Mouse (Mus musculus): ENCODE results near the gene Ddx28.

Ddx28 gene

DNA sequence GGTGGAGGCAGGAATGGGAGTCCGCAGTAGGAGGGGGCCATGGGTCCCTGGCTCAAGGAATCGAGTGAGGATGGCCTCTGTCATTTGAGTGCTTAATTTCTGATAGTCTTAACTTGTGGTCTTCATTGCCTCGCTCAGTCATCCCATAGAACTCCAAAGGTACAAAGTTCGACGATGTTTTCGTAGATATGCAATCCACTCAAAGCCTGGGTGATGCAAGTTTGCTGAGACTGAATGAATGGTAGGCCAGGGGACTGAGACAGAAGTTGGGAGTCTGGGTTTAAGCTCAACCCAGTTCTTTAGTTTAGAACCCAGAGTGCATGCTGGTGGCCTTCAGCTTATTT is at the start of gene Ddx28:
TSS of gene Ddx28 (minus strand) at position 240 of the 344 bp plus-strand sequence.
- DNase-seq (ENCODE audit: inconsistent age in 2 of 2, low spot score in 1 of 2), result no peak

DNA sequence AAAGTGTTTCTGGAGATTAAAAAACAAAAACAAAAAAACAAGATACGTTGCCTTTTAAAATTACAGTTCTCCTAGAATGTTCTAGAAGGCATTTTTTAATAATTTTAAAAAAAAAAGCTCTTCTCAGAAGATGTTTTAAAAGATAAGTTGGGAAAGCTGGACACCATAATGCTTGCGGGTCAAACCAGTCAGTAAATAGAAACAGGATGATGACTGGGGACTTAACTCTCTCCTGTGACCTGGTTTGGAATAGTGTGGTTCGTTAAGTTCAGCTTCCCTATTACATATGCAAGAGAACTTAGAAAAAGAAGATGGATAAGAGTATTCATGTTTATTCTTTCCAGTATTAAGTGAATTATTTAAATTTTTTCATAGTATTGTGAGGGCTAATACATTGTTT is 48.8 kb upstream of the Ddx28 start:
- peak in 1 of 2 experiments; percentile 53 for DNase-seq (ENCODE audit: inconsistent age in 2 of 2, low spot score in 1 of 2)

DNA sequence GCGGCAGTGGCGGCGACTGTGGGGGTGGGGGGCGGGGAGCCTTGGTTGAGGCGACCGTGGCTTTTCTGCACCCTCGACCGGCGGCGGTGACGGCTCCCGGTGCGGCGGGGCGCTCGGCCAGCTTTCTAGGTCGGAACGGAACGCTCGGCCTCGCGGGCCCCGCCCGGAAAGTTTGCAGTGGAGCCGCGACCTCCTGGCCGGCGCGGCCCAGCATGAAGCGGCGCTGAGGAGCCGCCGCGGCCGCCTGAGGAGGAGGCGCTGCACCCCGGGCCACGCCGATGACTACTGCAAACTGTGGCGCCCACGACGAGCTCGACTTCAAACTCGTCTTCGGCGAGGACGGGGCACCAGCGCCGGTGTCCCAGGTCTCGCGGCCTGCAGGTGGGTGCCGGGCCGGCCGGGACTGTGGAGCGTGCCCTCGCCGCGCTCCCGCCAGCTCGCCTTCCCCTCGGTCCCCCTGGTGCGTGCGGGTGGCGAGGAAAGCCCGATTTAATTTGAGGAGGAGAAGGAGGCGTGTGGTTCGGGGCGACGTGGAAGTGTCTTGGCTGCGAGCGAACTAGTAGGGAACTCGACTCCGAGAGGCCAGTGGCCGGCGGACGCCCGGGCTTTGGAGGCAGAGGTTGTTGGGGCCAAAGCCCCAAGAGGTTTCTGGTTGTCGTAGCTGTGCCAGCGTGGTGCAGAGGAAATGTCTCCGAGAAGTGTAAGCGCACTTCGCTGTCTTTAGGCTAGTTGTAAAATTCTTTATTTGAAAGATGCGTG is 48.1 kb upstream of the Ddx28 start:
- DNase-seq (ENCODE audit: inconsistent age in 2 of 2, low spot score in 1 of 2), result peak in 1 of 2 experiments; percentile 94

DNA sequence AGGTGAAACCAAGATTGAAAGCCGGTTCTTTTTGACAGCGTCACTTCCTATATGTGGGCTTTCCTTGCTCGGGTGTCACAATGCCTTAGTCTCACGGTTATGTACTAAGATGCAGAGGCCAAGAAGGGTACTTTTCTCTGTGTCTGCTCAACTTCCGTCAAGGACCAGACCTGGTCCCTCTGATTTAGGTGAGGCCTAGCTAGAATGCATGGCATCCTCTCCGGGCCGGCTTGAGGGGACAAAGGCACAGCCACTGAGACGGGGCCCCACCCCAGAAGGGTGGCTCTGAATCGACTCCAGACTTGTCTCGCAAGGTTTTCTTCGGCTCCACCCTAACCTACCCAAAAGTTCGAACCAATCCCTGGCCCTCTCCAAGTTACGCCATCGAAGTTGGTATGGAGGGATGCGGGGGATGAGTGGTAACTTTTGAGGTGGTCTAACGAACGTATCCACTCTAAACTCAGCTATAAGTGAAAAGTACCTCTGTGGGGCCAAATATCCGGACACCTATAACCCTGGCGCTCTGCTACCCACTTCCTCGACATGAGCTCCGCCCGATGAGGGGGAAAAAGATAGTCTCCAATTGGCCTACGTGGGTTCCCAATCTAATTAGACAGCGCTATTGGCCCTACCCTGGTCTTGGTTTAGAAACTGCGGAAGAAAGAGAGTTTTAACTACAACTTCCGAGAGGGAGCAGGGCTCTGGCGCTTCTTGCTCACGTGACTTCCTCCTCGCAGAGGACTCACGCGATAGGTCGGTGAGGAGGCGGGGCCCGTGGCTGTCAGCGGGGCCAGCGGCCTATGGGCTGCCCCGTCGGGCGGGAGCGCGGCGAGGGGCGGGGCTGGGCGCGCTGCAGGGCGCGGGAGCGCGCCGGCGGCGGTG is 47.3 kb upstream of the Ddx28 start, which contains the start of gene Nfatc3:
TSS of gene Nfatc3 (plus strand) at position 110 of the 882 bp plus-strand sequence.
- peak; percentile 98 for DNase-seq (ENCODE audit: inconsistent age in 2 of 2, low spot score in 1 of 2)

DNA sequence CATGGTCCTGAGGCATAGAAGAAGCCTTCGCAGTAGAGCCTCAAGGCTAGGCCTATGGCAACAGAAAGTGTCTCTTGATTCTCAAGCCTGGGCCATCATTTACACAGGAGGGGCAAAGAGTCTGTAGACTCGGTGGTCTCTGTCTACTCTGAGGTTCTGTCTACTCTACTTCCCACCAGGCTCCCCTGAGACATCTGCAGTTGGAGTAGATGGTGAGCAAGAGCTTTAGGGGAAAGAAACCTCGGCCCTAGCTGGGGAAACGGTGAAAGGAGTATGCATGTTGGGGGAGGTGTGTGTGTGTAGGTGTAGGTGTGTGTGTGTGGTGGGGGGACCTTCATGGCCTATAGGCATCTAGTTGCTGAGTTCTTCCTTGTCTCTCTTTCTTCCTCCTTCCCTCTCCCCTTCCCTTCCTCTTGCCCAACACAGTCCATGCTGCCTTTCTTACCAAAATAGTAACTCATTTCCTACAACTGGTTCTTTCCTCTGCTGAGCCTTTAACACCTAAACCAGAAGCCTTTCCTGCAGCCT is 44.8 kb upstream of the Ddx28 start:
- no peak for DNase-seq (ENCODE audit: inconsistent age in 2 of 2, low spot score in 1 of 2)

DNA sequence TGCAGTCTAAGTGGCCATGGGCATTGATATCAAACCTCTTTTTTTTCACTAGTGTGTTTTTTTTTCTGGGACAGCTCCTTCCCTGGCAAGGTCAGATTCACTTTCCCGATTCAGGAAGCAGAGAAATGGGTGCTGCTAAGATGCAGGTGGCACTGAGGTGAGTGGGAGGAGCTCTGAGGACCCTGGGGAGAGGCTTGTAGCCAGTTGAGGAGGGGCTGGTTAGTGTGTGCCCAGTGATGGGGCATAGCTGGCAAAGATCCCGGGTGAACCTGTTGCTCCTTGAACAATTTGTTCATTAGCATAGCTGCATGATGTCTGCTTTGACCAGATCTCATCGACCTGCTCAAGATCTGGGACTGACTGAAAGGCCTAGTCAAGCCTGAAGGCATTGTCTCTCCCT is 43.4 kb upstream of the Ddx28 start:
- peak in 1 of 2 experiments; percentile 30 for DNase-seq (ENCODE audit: inconsistent age in 2 of 2, low spot score in 1 of 2)

DNA sequence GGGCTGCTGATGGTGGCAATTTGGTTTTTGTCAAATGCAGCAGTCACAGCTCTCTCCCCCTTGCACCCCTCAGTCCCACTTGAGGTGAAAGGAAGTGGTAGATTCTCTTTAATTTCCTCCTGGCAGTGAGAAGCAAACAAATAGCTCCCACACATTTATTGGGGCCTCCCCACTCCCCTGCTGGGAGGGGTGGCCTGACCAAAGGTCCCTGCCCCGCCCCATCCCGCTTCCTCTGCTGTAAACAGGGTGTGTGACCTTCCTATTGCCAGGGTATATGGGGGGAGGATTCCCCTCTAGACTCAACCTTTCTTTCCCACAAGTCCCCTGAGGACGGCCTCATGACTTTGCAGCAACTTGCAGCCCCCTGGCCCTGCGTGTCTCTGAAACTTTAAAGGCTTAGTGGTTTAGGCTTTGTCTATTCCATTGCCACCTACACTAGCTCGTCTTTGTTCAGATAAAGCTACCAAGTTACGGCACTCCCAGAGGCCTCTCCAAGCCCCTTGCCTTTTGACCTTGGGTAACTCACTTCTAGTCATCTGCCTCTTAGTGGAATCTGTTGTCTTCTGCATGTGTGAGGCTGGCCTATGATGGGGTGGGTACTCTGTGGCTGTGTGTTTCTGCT is 42.6 kb upstream of the Ddx28 start:
- no peak for DNase-seq (ENCODE audit: inconsistent age in 2 of 2, low spot score in 1 of 2)

DNA sequence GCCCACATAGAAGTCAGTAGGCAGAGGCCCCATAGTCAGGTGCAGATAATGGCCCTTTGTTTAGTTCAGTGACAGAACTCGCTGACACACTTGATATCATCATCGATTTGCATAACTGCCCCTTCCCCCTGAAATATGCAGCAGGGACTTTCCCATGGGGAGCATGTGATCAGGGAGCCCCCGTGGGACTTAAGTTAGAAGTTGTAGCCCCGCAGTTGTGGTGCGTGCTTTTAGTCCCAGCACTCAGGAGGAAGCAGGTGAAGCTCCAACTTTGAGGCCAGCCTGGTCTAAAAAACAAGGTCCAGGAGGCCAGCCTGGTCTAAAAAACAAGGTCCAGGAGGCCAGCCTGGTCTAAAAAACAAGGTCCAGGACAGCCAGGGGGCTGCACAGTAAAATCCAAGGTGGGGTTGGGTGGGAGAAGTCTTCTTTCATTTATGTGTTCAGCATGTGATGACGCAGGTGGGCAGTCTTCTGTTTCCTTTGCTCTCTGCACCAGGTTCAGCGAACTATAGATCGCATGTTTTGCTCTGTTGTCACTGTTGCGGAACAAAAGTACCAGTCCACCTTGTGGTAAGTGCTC is 40.9 kb upstream of the Ddx28 start:
- no peak for DNase-seq (ENCODE audit: inconsistent age in 2 of 2, low spot score in 1 of 2)

DNA sequence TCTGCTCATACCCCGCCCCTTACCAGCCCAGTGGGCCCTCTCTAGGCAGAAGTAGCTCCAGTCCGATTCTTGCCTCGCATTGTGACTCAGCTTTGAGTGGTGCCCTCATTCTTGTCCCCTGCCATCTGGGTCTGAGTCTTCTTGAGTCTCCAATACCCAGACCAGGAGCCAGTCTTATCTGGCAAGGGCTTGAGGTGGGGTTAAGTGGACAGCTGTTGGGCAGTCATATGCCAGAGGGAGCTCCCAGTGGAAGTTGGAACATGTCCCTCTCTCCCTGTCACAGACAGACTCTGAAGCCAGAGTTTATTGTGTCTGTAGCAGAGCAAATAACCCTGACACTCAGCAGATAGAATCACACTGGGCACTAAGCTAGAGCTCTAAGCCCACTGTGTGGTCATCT is 39.4 kb upstream of the Ddx28 start:
- peak in 1 of 2 experiments; percentile 30 for DNase-seq (ENCODE audit: inconsistent age in 2 of 2, low spot score in 1 of 2)

DNA sequence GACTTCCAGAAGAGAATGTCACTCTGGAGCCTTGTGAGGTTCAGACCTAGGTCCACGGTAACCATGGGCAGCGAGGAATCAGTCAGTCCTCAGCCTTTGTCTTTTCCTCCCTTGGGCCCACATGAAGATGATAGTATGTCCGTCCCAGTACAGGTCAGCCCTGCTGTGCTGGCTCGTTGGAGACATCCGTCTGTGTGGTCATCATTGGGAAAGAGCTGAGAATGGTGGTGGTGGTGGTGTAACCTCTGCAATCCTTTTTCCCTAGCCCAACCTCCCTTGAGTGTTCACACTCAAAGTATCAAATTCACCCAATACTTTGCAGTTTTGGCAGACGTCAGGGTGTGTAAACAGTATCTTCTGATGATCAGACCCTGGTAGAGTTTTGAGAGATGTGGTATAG is 38.2 kb upstream of the Ddx28 start:
- no peak for DNase-seq (ENCODE audit: inconsistent age in 2 of 2, low spot score in 1 of 2)

DNA sequence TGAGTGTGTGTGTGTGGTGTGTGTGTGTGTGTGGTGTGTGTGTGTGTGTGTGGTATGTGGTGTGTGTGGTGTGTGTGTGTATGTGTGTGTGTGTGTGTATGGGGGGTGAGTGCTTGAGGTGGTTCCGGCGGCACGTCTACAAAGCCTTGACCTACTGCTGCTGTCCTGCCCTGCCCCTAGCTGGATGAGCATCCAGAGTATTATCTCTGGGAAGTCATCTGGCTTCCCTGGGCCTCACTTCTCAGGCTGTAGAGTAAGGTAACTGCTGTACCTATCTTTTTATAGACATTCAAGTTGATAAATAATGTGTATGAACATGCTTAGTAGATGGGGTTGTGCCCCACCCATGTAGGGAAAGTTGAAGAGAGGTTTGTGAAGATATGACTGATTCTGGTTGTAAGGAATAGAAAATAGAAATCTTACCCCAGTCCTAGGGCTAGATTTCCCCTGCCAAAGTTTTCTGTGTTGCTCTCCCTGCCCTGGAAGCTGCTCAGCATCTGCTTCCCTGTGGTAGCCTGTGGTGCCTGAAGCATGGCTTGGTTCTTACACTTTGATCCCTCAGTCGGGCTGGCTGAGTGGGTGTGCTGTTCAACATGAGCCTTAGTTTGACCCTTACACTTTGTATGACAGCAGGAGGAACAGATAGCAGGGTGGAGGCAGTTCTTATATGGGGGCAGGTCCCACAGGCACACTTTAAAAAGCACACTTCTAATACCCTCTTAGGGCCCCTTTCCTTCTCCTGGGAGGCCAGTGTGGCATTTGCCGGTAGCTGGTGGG is 36.4 kb upstream of the Ddx28 start:
- no peak for DNase-seq (ENCODE audit: inconsistent age in 2 of 2, low spot score in 1 of 2)

DNA sequence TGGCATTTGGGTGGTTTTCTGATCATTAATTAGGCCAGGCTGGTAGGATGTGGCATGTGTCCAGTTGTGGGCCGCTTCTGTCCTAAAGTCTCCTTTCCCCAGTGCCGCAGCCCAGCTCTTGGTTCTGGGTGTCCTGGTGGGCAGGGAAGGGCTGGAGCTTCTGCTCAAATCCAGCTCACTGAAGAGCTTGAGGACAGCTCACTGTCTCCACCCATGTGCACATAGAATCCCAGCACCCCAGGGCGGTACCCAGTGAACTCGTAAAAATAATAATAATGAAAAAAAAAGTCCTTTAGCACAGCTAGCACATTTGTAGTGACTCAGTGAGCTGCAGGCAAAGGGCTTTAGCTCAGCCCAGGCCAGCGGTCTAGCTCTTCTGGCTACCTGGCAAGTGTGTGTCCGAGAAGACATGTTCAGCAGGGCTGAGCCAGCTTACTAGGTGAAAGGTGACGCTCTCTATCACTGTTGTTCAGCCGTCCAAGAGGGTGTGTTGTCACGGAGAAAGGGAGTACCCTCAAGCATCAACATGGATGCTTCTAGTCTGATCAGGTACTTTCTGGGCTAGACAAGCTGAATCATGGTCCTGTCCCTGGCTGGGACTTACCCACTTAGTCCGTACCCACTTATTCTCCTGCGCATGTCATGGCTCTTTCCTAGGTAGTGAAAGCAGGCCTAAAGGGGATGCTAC is 35.3 kb upstream of the Ddx28 start:
- no peak for DNase-seq (ENCODE audit: inconsistent age in 2 of 2, low spot score in 1 of 2)

DNA sequence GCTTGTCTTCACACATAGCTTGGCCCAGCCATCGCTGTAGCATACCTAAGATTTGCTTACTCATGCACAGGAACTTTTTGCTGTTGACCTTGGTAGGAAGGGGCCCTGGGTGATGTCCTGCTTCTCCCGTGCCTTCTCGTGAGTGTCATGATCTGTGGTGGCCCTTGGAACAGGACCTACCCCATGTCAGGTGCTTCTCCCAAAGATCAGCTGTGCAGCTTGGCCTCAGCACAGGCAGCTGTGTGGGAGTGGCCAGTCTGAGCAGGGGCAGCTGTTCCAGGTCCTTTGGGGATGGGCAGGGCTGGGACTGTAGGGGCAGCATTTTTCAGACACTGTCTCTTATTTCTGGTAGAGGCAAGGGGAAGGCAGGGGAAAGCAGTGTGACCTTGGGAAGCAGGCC is 32.5 kb upstream of the Ddx28 start:
- DNase-seq (ENCODE audit: inconsistent age in 2 of 2, low spot score in 1 of 2), result no peak

DNA sequence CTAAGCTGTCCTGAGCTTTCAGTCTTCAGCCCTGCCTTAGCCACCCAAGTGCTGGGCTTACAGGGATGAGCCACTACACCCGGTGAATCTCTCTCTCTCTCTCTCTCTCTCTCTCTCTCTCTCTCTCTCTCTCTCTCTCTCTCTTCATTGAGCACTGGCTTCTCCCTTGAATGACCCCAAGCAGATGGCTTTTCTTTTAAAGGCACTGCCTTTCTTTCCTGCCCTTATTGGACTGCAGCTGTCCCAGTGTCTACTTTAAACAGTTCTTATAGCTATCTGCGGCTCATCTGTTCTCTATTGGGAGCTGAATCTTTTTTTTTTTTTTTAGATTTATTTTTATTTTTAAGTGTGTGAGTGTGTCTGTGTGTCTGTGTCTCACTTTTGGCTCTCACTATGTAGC is 31.4 kb upstream of the Ddx28 start:
- DNase-seq (ENCODE audit: inconsistent age in 2 of 2, low spot score in 1 of 2), result no peak

DNA sequence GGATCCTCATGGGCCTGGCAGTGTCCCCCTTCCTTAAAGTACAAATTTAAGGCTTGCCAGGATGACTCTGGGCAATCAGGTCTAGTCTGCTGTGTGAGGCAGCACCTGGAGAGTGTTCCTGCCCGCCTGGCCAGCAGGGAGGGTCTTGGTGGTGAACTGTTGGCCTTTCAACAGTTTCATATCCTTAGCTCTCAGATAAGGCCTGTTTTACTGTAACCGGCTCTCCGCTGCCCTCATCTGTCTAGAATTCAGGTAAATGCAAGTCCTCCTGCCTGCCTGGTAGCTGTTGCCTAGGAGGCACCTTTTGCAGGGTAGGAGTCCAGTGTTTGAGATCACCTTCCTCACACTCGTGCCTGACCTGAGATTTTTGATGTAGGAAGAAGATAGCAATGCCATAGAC is 28.5 kb upstream of the Ddx28 start:
- DNase-seq (ENCODE audit: inconsistent age in 2 of 2, low spot score in 1 of 2), result no peak

DNA sequence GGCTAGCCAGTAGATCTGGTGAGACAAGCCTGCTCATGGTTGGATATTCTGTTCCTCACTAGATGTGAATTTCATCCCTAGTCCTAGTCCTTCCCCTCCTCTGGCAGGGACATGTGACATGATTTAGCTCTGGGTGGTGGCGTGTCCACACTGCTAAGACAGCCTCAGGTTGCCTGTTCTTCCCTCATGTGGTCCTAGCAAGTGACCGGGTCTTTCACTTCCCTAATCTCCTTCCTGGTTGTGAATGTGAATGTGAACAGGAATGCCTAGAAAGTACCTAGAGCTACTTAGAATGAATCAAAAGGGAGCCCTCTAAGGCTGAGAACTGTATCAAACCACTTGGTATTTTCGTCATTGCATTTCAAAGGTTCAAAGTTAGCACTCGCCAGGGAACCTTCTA is 27.9 kb upstream of the Ddx28 start:
- DNase-seq (ENCODE audit: inconsistent age in 2 of 2, low spot score in 1 of 2), result no peak

DNA sequence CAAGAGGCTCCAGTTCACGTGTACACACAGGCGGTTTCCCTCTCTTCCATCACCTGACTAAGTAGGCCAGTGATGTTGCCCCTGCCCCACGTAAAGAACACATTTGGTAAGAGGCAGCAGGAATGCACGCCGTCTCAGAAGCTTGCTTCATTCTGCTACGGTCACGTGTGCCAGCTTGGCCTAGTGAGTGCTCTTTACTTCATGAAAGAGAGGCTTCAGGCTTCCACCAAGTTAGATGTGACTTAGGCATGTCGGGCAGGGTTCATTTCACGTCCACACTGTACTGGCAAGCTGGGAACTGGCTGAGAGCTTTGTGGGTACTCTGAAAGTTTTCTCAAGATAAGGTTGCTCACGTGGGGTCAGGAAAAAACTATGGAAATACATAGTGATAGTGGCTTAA is 27.0 kb upstream of the Ddx28 start:
- DNase-seq (ENCODE audit: inconsistent age in 2 of 2, low spot score in 1 of 2), result no peak

DNA sequence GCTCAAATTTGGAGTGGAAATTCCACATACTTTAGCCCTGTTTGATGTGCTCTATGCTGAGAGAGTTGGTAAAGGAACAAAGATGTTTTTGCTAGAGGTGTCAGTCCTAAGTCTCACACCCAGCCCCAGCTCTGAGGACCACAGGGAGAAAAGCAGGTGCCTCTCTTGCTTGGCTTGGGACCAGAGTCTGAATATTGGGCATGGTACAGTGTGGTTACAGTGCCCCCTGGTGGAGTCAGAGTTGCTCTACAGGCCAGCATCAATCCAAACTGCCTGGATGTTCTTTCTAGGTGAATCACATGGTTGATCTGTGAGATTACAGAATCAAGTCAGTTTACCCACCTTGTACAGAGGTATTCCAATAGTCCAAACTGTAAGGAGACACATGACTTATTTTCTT is 10.8 kb upstream of the Ddx28 start:
- DNase-seq (ENCODE audit: inconsistent age in 2 of 2, low spot score in 1 of 2), result peak; percentile 66 to 93

DNA sequence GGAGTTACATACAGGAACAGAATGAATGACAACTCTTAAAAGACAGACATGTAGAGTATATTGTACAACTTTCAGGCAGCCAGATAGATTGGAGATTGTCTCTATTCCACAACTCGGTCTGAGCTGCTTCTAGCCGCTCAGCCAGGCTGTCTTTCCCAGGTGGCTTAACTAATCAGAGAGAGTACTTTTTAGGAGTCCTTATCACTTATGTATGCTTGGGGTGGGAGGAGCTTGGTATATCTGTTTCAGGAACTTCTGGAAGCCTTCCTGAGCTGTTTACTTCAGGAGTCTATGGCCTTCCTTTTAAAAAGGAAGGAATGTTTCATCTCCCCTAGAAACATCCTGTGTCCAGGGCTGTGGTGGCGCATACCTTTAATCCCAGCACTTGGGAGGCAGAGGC is 6.4 kb upstream of the Ddx28 start:
- DNase-seq (ENCODE audit: inconsistent age in 2 of 2, low spot score in 1 of 2), result no peak

DNA sequence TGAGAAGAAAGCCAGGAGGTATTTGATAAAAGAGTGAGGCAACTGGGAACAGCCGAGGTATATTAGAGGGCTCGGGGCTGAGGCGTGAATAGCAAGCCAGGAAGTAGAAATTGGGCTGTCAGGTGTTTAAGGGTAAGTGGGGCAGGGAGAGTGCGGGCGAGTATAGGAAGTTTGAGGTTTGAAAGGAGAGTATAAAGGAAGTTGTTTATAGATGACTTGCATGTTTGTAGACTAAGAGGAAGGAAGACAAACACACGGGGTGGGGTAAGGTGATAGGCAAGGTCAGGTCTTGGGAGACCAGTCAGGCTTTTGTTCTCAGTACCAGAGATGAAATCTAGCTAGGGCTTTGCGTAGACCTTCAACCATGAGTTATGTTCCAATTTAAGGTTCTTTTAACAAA is 5.4 kb upstream of the Ddx28 start:
- DNase-seq (ENCODE audit: inconsistent age in 2 of 2, low spot score in 1 of 2), result no peak
